Mouse (Mus musculus): ENCODE results near the gene Phactr2. TPM values are rescaled to one million over a fixed set of nuclear protein-coding genes. Genes with fewer than 3 reads are reported as not detected.
A peak's percentile ranks its signal among the peaks of the same experiment; 100 is the strongest.

The Phactr2 gene
- polyA plus RNA-seq, 1 experiment from 2014 or later = 4.6 TPM

- ATAC-seq (ENCODE audit: insufficient read depth) = peak; percentile 57
- Histone ChIP-seq H3K36me3 (replicated peaks) (no peaks in the 10 kb centered on the region), H3K27me3 (peaks cover 12% of the 10 kb centered on the region), H3K4me1 (replicated peaks) (peaks cover 7% of the 10 kb centered on the region; the same call in 1 of the 2 replicates), H3K4me3 (replicated peaks) (peak overlapping the region; percentile 58), H3K9ac (peak overlapping the region; percentile 35; the same call in 1 of the 2 replicates), H3K4me2 (peak overlapping the region; percentile 69), H3K27ac (replicated peaks) (peak overlapping the region; percentile 41; the same call in 1 of the 2 replicates), H3K9me3 (replicated peaks) (no peaks in the 10 kb centered on the region)
- under 1% methylated on average over 61 of the region's 62 CpGs for WGBS (ENCODE audit: insufficient replicate concordance)
Measured at GRCm38 (mm10) chr10:13323806-13324411, 150.3 kb downstream of the Phactr2 start.

GRCm38 (mm10) chr10:13323139-13323805, 150.9 kb downstream of the Phactr2 start:
- 0 out of 2 replicates have a peak overlapping the region, but pooled peaks have one; percentile 41 for H3K27ac ChIP-seq (replicated peaks)
- peak overlapping the region; percentile 58 for H3K4me3 ChIP-seq (replicated peaks)
- H3K27me3 ChIP-seq = peaks cover 12% of the 10 kb centered on the region
- H3K4me1 ChIP-seq (replicated peaks) = peaks cover 7% of the 10 kb centered on the region; the same call in 1 of the 2 replicates
- H3K9ac ChIP-seq = 0 out of 2 replicates have a peak overlapping the region, but pooled peaks have one; percentile 35
- H3K36me3 ChIP-seq (replicated peaks) = no peaks in the 10 kb centered on the region
- H3K9me3 ChIP-seq (replicated peaks) = no peaks in the 10 kb centered on the region
- WGBS (ENCODE audit: insufficient replicate concordance) = 9% methylated on average over 12 of the region's 12 CpGs
- no peak for ATAC-seq (ENCODE audit: insufficient read depth)
- H3K4me2 ChIP-seq = peak overlapping the region; percentile 69

- ATAC-seq (ENCODE audit: insufficient read depth) = no peak
- no peaks in the 10 kb centered on the region for H3K27me3 ChIP-seq
- 54% methylated on average over 5 of the region's 5 CpGs for WGBS (ENCODE audit: insufficient replicate concordance)
- no peak overlapping the region for H3K4me2 ChIP-seq
- H3K4me1 ChIP-seq (replicated peaks) = no peaks in the 10 kb centered on the region
- no peaks in the 10 kb centered on the region for H3K9me3 ChIP-seq (replicated peaks)
- H3K27ac ChIP-seq (replicated peaks) = no peak overlapping the region
- no peak overlapping the region for H3K9ac ChIP-seq
- H3K36me3 ChIP-seq (replicated peaks) = no peaks in the 10 kb centered on the region
- H3K4me3 ChIP-seq (replicated peaks) = no peak overlapping the region
Measured at GRCm38 (mm10) chr10:13314999-13315398, 159.2 kb downstream of the Phactr2 start.

GRCm38 (mm10) chr10:13312576-13312975, 161.6 kb downstream of the Phactr2 start:
- H3K4me2 ChIP-seq = no peak overlapping the region
- no peaks in the 10 kb centered on the region for H3K4me1 ChIP-seq (replicated peaks)
- WGBS (ENCODE audit: insufficient replicate concordance) = 64% methylated on average over 6 of the region's 6 CpGs
- H3K9ac ChIP-seq = no peak overlapping the region
- ATAC-seq (ENCODE audit: insufficient read depth) = no peak
- H3K27ac ChIP-seq (replicated peaks) = no peak overlapping the region
- H3K9me3 ChIP-seq (replicated peaks) = no peaks in the 10 kb centered on the region
- H3K27me3 ChIP-seq = no peaks in the 10 kb centered on the region
- H3K36me3 ChIP-seq (replicated peaks) = no peaks in the 10 kb centered on the region
- no peak overlapping the region for H3K4me3 ChIP-seq (replicated peaks)

- Histone ChIP-seq H3K9me3 (replicated peaks) (no peaks in the 10 kb centered on the region), H3K36me3 (replicated peaks) (no peaks in the 10 kb centered on the region), H3K4me3 (replicated peaks) (no peak overlapping the region), H3K27ac (replicated peaks) (no peak overlapping the region), H3K4me1 (replicated peaks) (no peaks in the 10 kb centered on the region), H3K4me2 (no peak overlapping the region), H3K9ac (no peak overlapping the region), H3K27me3 (no peaks in the 10 kb centered on the region)
- no peak for ATAC-seq (ENCODE audit: insufficient read depth)
- WGBS (ENCODE audit: insufficient replicate concordance) = 66% methylated on average over 6 of the region's 6 CpGs
Measured at GRCm38 (mm10) chr10:13311612-13312011, 162.6 kb downstream of the Phactr2 start.

- no peaks in the 10 kb centered on the region for H3K4me1 ChIP-seq (replicated peaks)
- 25% methylated on average over 3 of the region's 3 CpGs for WGBS (ENCODE audit: insufficient replicate concordance)
- no peak overlapping the region for H3K9ac ChIP-seq
Measured at GRCm38 (mm10) chr10:13310075-13310474, 164.1 kb downstream of the Phactr2 start.

GRCm38 (mm10) chr10:13304641-13305241, 169.5 kb downstream of the Phactr2 start:
- no peak overlapping the region for H3K27ac ChIP-seq (replicated peaks)
- H3K4me1 ChIP-seq (replicated peaks) = 0 out of 2 replicates have a peak, but pooled peaks cover 2% of the 10 kb centered on the region
- no peak overlapping the region for H3K4me2 ChIP-seq
- 64% methylated on average over 10 of the region's 10 CpGs for WGBS (ENCODE audit: insufficient replicate concordance)
- H3K4me3 ChIP-seq (replicated peaks) = no peak overlapping the region
- H3K9ac ChIP-seq = no peak overlapping the region
- H3K9me3 ChIP-seq (replicated peaks) = no peaks in the 10 kb centered on the region
- H3K27me3 ChIP-seq = no peaks in the 10 kb centered on the region
- ATAC-seq (ENCODE audit: insufficient read depth) = no peak
- no peaks in the 10 kb centered on the region for H3K36me3 ChIP-seq (replicated peaks)

More at GRCm38 (mm10) chr10:13310075-13310474, 164.1 kb downstream of the Phactr2 start:
- Histone ChIP-seq H3K27ac (replicated peaks) (no peak overlapping the region), H3K36me3 (replicated peaks) (no peaks in the 10 kb centered on the region), H3K4me2 (no peak overlapping the region), H3K4me3 (replicated peaks) (no peak overlapping the region), H3K9me3 (replicated peaks) (no peaks in the 10 kb centered on the region), H3K27me3 (no peaks in the 10 kb centered on the region)
- no peak for ATAC-seq (ENCODE audit: insufficient read depth)

- H3K27me3 ChIP-seq = no peaks in the 10 kb centered on the region
- WGBS (ENCODE audit: insufficient replicate concordance) = 58% methylated on average over 13 of the region's 13 CpGs
- no peak for ATAC-seq (ENCODE audit: insufficient read depth)
Measured at GRCm38 (mm10) chr10:13303271-13304265, 170.6 kb downstream of the Phactr2 start.

GRCm38 (mm10) chr10:13300601-13301000, 173.6 kb downstream of the Phactr2 start:
- Histone ChIP-seq H3K27me3 (no peaks in the 10 kb centered on the region), H3K27ac (replicated peaks) (no peak overlapping the region), H3K36me3 (replicated peaks) (no peaks in the 10 kb centered on the region), H3K9me3 (replicated peaks) (no peaks in the 10 kb centered on the region), H3K4me2 (no peak overlapping the region), H3K4me1 (replicated peaks) (0 out of 2 replicates have a peak, but pooled peaks cover 2% of the 10 kb centered on the region), H3K9ac (no peak overlapping the region), H3K4me3 (replicated peaks) (no peak overlapping the region)
- no peak for ATAC-seq (ENCODE audit: insufficient read depth)
- 72% methylated on average over 6 of the region's 6 CpGs for WGBS (ENCODE audit: insufficient replicate concordance)

More at GRCm38 (mm10) chr10:13303271-13304265, 170.6 kb downstream of the Phactr2 start:
- H3K9me3 ChIP-seq (replicated peaks) = no peaks in the 10 kb centered on the region
- no peak overlapping the region for H3K9ac ChIP-seq
- no peak overlapping the region for H3K4me2 ChIP-seq
- H3K27ac ChIP-seq (replicated peaks) = no peak overlapping the region
- H3K4me3 ChIP-seq (replicated peaks) = no peak overlapping the region
- no peaks in the 10 kb centered on the region for H3K36me3 ChIP-seq (replicated peaks)
- H3K4me1 ChIP-seq (replicated peaks) = 0 out of 2 replicates have a peak, but pooled peaks cover 2% of the 10 kb centered on the region

GRCm38 (mm10) chr10:13300196-13300595, 174.0 kb downstream of the Phactr2 start:
- Histone ChIP-seq H3K4me1 (replicated peaks) (0 out of 2 replicates have a peak, but pooled peaks cover 2% of the 10 kb centered on the region), H3K9ac (no peak overlapping the region), H3K27ac (replicated peaks) (no peak overlapping the region), H3K4me2 (no peak overlapping the region), H3K27me3 (no peaks in the 10 kb centered on the region), H3K9me3 (replicated peaks) (no peaks in the 10 kb centered on the region), H3K36me3 (replicated peaks) (no peaks in the 10 kb centered on the region), H3K4me3 (replicated peaks) (no peak overlapping the region)
- 75% methylated on average over 6 of the region's 6 CpGs for WGBS (ENCODE audit: insufficient replicate concordance)
- ATAC-seq (ENCODE audit: insufficient read depth) = no peak
